Comparison of ENCODE assay signal across 8 mouse cellular contexts in genomic region chr9:65201381-65202164, GRCm38 (mm10). TPM values are rescaled to one million over a fixed set of nuclear protein-coding genes. Genes with fewer than 3 reads are reported as not detected.
DNase-seq lines count a peak whose midpoint lies in the region; ATAC-seq and TF ChIP-seq lines count a peak whose summit lies in the region.

No protein-coding gene starts in this region.

- no peak for TF ChIP-seq CTCF in cortical plate, adult 2 months (IDR thresholded peaks at IDR 0.05; ENCODE audit: extremely low read depth, insufficient read depth, low read length)

- H3K4me3 ChIP-seq in cortical plate, adult 2 months (ENCODE audit: insufficient read depth, low read length): peak overlapping the region; percentile 14; the same call in 1 of the 2 replicates

- peak; percentile 85 for ATAC-seq in megakaryocyte, adult 5-6 weeks (ENCODE audit: poor library complexity, severe bottlenecking)

- DNase-seq in adipocyte (ENCODE audit: low spot score): peak; percentile 94
- peak; percentile 72 to 84 for DNase-seq in gastrocnemius, adult 8-10 months (ENCODE audit: low spot score in 2 of 2)
- peak; percentile 99 for DNase-seq in hindlimb bud, embryonic 11.5 days (ENCODE audit: extremely low spot score, low read depth, low spot score)
- peak; percentile 68 to 70 for DNase-seq in left cerebral cortex, adult 8-10 months (ENCODE audit: low spot score in 2 of 2)
- DNase-seq in right cerebral cortex, adult 2 months (ENCODE audit: low spot score in 2 of 2): peak; percentile 80 to 84
- DNase-seq in urinary bladder, postnatal 25 days (ENCODE audit: low spot score): peak; percentile 78

- TF ChIP-seq POLR2A in cortical plate, adult 2 months (IDR thresholded peaks at IDR 0.05; ENCODE audit: extremely low read depth, insufficient read depth, low read length): peak; percentile 36; the same call in 1 of the 2 replicates

- H3K27ac ChIP-seq in cortical plate, adult 2 months (ENCODE audit: insufficient read depth, low read length): no peak overlapping the region

- no peaks in the 10 kb centered on the region for H3K4me1 ChIP-seq in cortical plate, adult 2 months (ENCODE audit: control insufficient read depth, insufficient read depth, low read length)

RNA-seq across cellular contexts. Expression of gene Parp16, which starts 6.4 kb away (rescaled TPM):
- polyA plus RNA-seq in cortical plate, adult 2 months (2012; rRNA removed): 4.1 and 4.2 TPM in 2 replicates
- total RNA-seq in gastrocnemius, adult 8-10 months (2022): 1 to 10 TPM; 3.3 to 5.2 (median 4.1) TPM
- total RNA-seq in left cerebral cortex, adult 8-10 months (2022): 1 to 10 TPM; 3.4 to 4.8 (median 4.0) TPM
- total RNA-seq in megakaryocyte, adult 5-6 weeks (2015): 0.80 and 1.3 TPM in 2 replicates
- total RNA-seq in megakaryocyte, adult 5-6 weeks (2017): 0.95 and 0.98 TPM in 2 replicates
